Mouse (Mus musculus) hindbrain, embryonic 16.5 days (tissue): ENCODE data around the gene Sacm1l. TPM values are rescaled to one million over a fixed set of nuclear protein-coding genes. Genes with fewer than 3 reads are reported as not detected.

Experiments
- ATAC-seq: fragments of 200-750 bp; cut with Nextera tagmentation; 2 replicates; pipeline ENCODE4 v1.8.0; 2017; ENCODE audit warnings: moderate TSS enrichment, moderate library complexity
- H3K27ac ChIP-seq: fragments of 300-500 bp; sonication (generic); 2 replicates; pipeline ENCODE4 v1.5.1; 2014; ENCODE audit warnings: low read depth, mild to moderate bottlenecking, control low read depth, low read length, moderate library complexity
- H3K27me3 ChIP-seq: fragments of 300-500 bp; sonication (generic); replicated peaks from 2 replicates; pipeline ENCODE4 v1.6.1; 2014; ENCODE audit warnings: low read length; ENCODE audit not compliant: control insufficient read depth, insufficient read depth
- H3K36me3 ChIP-seq: fragments of 300-500 bp; sonication (generic); 2 replicates; pipeline ENCODE4 v1.6.1; 2014; ENCODE audit warnings: mild to moderate bottlenecking, low read length, moderate library complexity, mixed read lengths; ENCODE audit not compliant: control insufficient read depth, insufficient read depth
- H3K4me1 ChIP-seq: fragments of 300-500 bp; sonication (generic); 2 replicates; pipeline ENCODE4 v1.6.1; 2014; ENCODE audit warnings: low read depth, low read length; ENCODE audit not compliant: control insufficient read depth, insufficient read depth
- H3K4me2 ChIP-seq: fragments of 300-500 bp; sonication (generic); 2 replicates; pipeline ENCODE4 v1.6.1; 2014; ENCODE audit warnings: mild to moderate bottlenecking, low read length, control low read depth, moderate library complexity
- H3K4me3 ChIP-seq: fragments of 300-500 bp; sonication (generic); 2 replicates; pipeline ENCODE4 v1.5.1; 2014; ENCODE audit warnings: mild to moderate bottlenecking, low read length, control low read depth, moderate library complexity
- H3K9ac ChIP-seq: fragments of 300-500 bp; sonication (generic); 2 replicates; pipeline ENCODE4 v1.6.1; 2014; ENCODE audit warnings: low read depth, mild to moderate bottlenecking, control low read depth, low read length, moderate library complexity
- H3K9me3 ChIP-seq: fragments of 300-500 bp; sonication (generic); 2 replicates; pipeline ENCODE4 v1.6.1; 2014; ENCODE audit warnings: mild to moderate bottlenecking, low read length, moderate library complexity; ENCODE audit not compliant: control insufficient read depth
- WGBS: fragments of 180-500 bp; shearing (Covaris S2); extraction: QIAGEN DNeasy Blood & Tissue Kit; methylation state at CpG from one replicate; pipeline ENCODE4 v1.1.7; 2014; 5-methylcytosine and 5-hydroxymethylcytosine counted together
- polyA plus RNA-seq: library from polyadenylated mRNA; unstranded; fragments of >200 nt; fragmentation: Nextera tagmentation; extraction: Ambion mirVana; gene quantifications from 2 replicates; pipeline ENCODE4 v1.2.1, GENCODE M21; 2015

Gene Sacm1l
- polyA plus RNA-seq, 1 experiment from 2014 or later, result 57.8 TPM

DNA sequence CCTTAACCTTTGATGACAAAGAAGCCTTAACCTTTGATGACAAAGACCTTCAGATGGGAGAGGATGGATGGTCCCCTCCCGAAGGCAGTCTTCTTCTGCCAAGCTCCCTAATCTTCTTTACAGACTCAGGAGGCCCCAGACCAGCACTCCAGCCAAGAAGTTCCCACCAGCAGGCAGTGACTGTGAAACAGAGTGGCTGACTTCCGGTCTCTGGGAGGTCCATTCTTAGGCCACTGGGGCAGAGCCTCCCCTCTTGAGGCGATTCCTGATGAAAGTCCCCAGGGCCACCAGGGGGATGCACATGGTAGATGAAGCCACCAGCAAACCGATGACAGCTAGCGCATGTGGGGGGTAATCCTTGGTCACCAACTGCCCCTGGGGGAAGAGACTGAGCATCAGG is 107.2 kb downstream of the Sacm1l start:
- H3K36me3 ChIP-seq, result no peaks in the 10 kb centered on the region
- H3K27me3 ChIP-seq, result no peaks in the 10 kb centered on the region
- no peak overlapping the region for H3K27ac ChIP-seq
- H3K9me3 ChIP-seq, result no peaks in the 10 kb centered on the region
- 72% methylated on average over 5 of the region's 5 CpGs for WGBS
- ATAC-seq, result no peak
- no peaks in the 10 kb centered on the region for H3K4me1 ChIP-seq
- no peak overlapping the region for H3K4me2 ChIP-seq
- no peak overlapping the region for H3K4me3 ChIP-seq
- no peak overlapping the region for H3K9ac ChIP-seq

DNA sequence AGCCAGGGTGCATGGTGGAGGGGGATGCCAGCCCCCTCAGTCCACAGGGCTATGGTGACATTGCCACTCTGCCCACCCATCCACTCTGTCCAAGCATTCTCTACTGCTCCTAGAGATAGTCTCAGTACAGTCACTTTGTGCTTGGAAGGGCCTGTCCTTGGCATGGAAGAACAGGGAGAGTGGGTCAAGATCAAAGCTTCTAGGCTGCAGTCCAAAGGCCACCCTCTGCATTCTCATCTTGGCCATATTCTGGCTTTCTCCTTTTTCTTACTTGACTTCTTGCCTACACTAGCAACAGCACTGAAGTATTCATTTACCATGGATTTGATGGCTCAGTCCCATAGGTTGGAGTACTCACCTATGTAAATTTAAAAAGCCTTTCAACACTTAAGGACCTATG is 108.7 kb downstream of the Sacm1l start:
- H3K27ac ChIP-seq, result no peak overlapping the region
- no peaks in the 10 kb centered on the region for H3K4me1 ChIP-seq
- H3K36me3 ChIP-seq, result no peaks in the 10 kb centered on the region
- no peak for ATAC-seq
- H3K27me3 ChIP-seq, result no peaks in the 10 kb centered on the region
- H3K9ac ChIP-seq, result no peak overlapping the region
- no peak overlapping the region for H3K4me3 ChIP-seq
- no peak overlapping the region for H3K4me2 ChIP-seq
- H3K9me3 ChIP-seq, result no peaks in the 10 kb centered on the region

DNA sequence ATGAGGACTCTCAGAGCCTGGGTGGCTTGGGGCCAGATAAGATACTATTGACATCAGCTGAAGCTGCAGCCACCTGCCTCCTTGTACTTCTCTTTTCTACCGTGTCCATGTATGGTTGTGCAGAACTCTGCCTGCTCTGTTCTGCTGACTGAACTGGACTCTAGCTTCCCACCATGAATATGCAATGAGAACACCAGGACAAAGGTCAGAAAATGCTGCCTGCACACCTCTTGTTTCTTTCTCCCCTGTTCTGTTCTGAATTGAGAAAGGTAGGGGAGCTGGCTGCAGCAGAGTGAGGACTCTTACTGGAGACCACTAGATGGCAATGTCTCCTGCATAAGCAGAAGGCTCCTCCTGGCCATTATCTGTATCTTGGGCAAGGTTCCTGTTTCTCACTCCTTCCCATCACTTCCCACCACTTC is 109.1 kb downstream of the Sacm1l start:
- no peak overlapping the region for H3K27ac ChIP-seq
- no peaks in the 10 kb centered on the region for H3K9me3 ChIP-seq
- H3K4me1 ChIP-seq, result no peaks in the 10 kb centered on the region
- H3K36me3 ChIP-seq, result no peaks in the 10 kb centered on the region
- no peaks in the 10 kb centered on the region for H3K27me3 ChIP-seq
- no peak overlapping the region for H3K4me3 ChIP-seq
- H3K9ac ChIP-seq, result no peak overlapping the region
- peak; percentile 75 for ATAC-seq
- 87% methylated on average over 1 of the region's 1 CpGs for WGBS
- H3K4me2 ChIP-seq, result no peak overlapping the region

DNA sequence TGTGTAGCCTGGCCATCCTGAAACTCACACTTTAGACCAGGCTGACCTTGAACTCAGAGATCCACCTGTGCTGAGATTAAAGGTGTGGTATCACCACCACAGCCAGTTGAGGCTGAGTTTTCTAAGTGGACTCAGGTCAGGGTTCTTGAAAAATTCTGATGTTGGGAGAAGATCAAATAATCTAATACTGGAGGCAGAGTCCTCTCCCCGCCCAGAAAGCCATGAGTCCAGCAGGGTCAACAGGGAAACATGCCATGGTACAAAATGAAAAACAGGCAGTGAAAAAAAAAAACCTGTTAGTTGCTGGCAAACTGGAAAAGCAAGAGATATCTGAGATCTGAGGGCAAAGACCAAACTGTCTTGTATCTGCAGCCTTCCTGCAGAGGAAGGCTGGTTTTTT is 110.5 kb downstream of the Sacm1l start:
- Histone ChIP-seq H3K27ac (no peak overlapping the region), H3K4me2 (no peak overlapping the region), H3K4me1 (no peaks in the 10 kb centered on the region), H3K4me3 (no peak overlapping the region), H3K36me3 (no peaks in the 10 kb centered on the region), H3K9ac (no peak overlapping the region), H3K9me3 (no peaks in the 10 kb centered on the region), H3K27me3 (no peaks in the 10 kb centered on the region)
- ATAC-seq, result no peak
- 58% methylated on average over 1 of the region's 1 CpGs for WGBS

Other genes with a start within 250 kb of the Sacm1l start
- 557 and 610 TPM in 2 replicates for gene Lars2, start 162.8 kb upstream of the Sacm1l start, polyA plus RNA-seq
- gene Limd1, start 51.1 kb upstream of the Sacm1l start, polyA plus RNA-seq, result 12.2 and 15.5 TPM in 2 replicates
- 0.35 and 0.39 TPM in 2 replicates for gene Slc6a20b, start 102.8 kb downstream of the Sacm1l start, polyA plus RNA-seq
- gene Ccr9, start 148.7 kb downstream of the Sacm1l start, polyA plus RNA-seq, result 0.44 and 0.46 TPM in 2 replicates
- gene Slc6a20a, start 149.1 kb downstream of the Sacm1l start, polyA plus RNA-seq, result 16.4 and 18.7 TPM in 2 replicates
- gene Lztfl1, start 187.9 kb downstream of the Sacm1l start, polyA plus RNA-seq, result 42.6 and 45.2 TPM in 2 replicates